ENCODE assay signal across 12 mouse cellular contexts in genomic region chr6:53982612-53983011, GRCm38 (mm10). TPM values are rescaled to one million over a fixed set of nuclear protein-coding genes. Genes with fewer than 3 reads are reported as not detected.
DNase-seq lines count a peak whose midpoint lies in the region; ATAC-seq and TF ChIP-seq lines count a peak whose summit lies in the region.
"Had no signal": no experiment of that assay in that cellular context is flagged by ENCODE, and none has a peak within 500 bp of the region (broad histone marks: within the 10 kb centered on the region; RNA-seq: fewer than 3 reads in every experiment).

No protein-coding gene starts in this region.

- peak; percentile 35 for TF ChIP-seq CTCF in intestine, postnatal 0 days (IDR thresholded peaks at IDR 0.05; ENCODE audit: low read depth)

- H3K9me3 ChIP-seq in intestine, postnatal 0 days (ENCODE audit: control insufficient read depth), result no peaks in the 10 kb centered on the region
- H3K9me3 ChIP-seq in intestine, embryonic 16.5 days (ENCODE audit: control insufficient read depth, low read length), result no peaks in the 10 kb centered on the region

- DNase-seq in 416B (ENCODE audit: low read depth), result peak; percentile 14
- DNase-seq in embryo, embryonic 10.5 days (ENCODE audit: low spot score), result peak; percentile 56
- DNase-seq in lung, postnatal 4 days, result peak; percentile 22 to 42
- no peak for DNase-seq in T-cell, adult 2 months (ENCODE audit: low spot score)
- DNase-seq in cerebellum, adult 11-12 months, result no peak
- DNase-seq: gastrocnemius, postnatal 25 days; kidney, adult 11 months had no signal

- H3K4me2 ChIP-seq in intestine, postnatal 0 days (replicated peaks; ENCODE audit: low read depth), result no peak overlapping the region
- H3K4me2 ChIP-seq in intestine, embryonic 16.5 days (ENCODE audit: low read depth, low read length), result no peak overlapping the region

- no peak overlapping the region for H3K4me3 ChIP-seq in intestine, postnatal 0 days (ENCODE audit: low read depth, low read length)
- no peak overlapping the region for H3K4me3 ChIP-seq in intestine, embryonic 16.5 days (ENCODE audit: low read length)

- no peaks in the 10 kb centered on the region for H3K36me3 ChIP-seq in intestine, postnatal 0 days (ENCODE audit: control insufficient read depth, insufficient read depth)
- no peaks in the 10 kb centered on the region for H3K36me3 ChIP-seq in intestine, embryonic 16.5 days (ENCODE audit: control insufficient read depth, insufficient read depth, low read length)

- H3K9ac ChIP-seq in intestine, postnatal 0 days (ENCODE audit: low read depth, low read length), result no peak overlapping the region
- no peak overlapping the region for H3K9ac ChIP-seq in intestine, embryonic 16.5 days (ENCODE audit: low read depth, low read length)

- 47% methylated on average over 4 of the region's 4 CpGs for WGBS in intestine, postnatal 0 days
- WGBS in intestine, embryonic 16.5 days, result 56% methylated on average over 4 of the region's 4 CpGs

- no peak for ATAC-seq in intestine, postnatal 0 days
- ATAC-seq in intestine, embryonic 16.5 days, result no peak
- ATAC-seq in cerebellum, adult (ENCODE audit: insufficient number of reproducible peaks, low FRiP score, low TSS enrichment), result no peak

- H3K27ac ChIP-seq in intestine, postnatal 0 days (ENCODE audit: low read depth, low read length), result no peak overlapping the region
- no peak overlapping the region for H3K27ac ChIP-seq in intestine, embryonic 16.5 days (ENCODE audit: low read length)

- no peaks in the 10 kb centered on the region for H3K27me3 ChIP-seq in intestine, postnatal 0 days (replicated peaks; ENCODE audit: control insufficient read depth, insufficient read depth, low read length)
- H3K27me3 ChIP-seq in intestine, embryonic 16.5 days (replicated peaks; ENCODE audit: control insufficient read depth, insufficient read depth, low read length), result no peaks in the 10 kb centered on the region

- 0 out of 2 replicates have a peak, but pooled peaks cover 13% of the 10 kb centered on the region for H3K4me1 ChIP-seq in intestine, postnatal 0 days (replicated peaks; ENCODE audit: control insufficient read depth, insufficient read depth, low read length)
- peaks cover 10% of the 10 kb centered on the region; the same call in 1 of the 2 replicates for H3K4me1 ChIP-seq in intestine, embryonic 16.5 days (ENCODE audit: control insufficient read depth, insufficient read depth, low read length)

RNA-seq across cellular contexts. Expression of gene Cpvl, which starts 4.1 kb away (rescaled TPM):
- 0.77 and 0.82 TPM in 2 replicates for polyA plus RNA-seq in intestine, postnatal 0 days (2015; fragmentation: Nextera tagmentation; extraction: Ambion mirVana)
- polyA plus RNA-seq in intestine, embryonic 16.5 days (2015; fragmentation: Nextera tagmentation; extraction: Ambion mirVana), result 0.09 and 0.34 TPM in 2 replicates
- polyA plus RNA-seq: liver, embryonic 16.5 days; spleen, adult 2 months had no signal

RNA-seq across cellular contexts. Expression of gene Chn2, which starts 56.7 kb away (rescaled TPM):
- 19.6 and 24.3 TPM in 2 replicates for polyA plus RNA-seq in intestine, postnatal 0 days (2015; fragmentation: Nextera tagmentation; extraction: Ambion mirVana)
- polyA plus RNA-seq in intestine, embryonic 16.5 days (2015; fragmentation: Nextera tagmentation; extraction: Ambion mirVana), result 20.2 and 20.8 TPM in 2 replicates

Comparison
In these comparisons a context has a peak if more than half of its experiments do, and no peak if none do; other contexts are left out.
1. DNase-seq: peak in 416B (single experiment), embryo, embryonic 10.5 days (single experiment) and lung, postnatal 4 days (2 of 2); none in T-cell, adult 2 months (single experiment) and cerebellum, adult 11-12 months (single experiment).